Mouse (Mus musculus) CH12.LX (cell line): ENCODE measurements around the gene Bid.
A peak's percentile ranks its signal among the peaks of the same experiment; 100 is the strongest.

ENCODE experiments used
- CTCF ChIP-seq, 2 experiments: IDR thresholded peaks in 1 of 2; conservative IDR thresholded peaks in 1 of 2; 2 replicates each; pipeline ENCODE4 v1.5.1; 2011 to 2012; ENCODE audit warnings: low read depth in 2 of 2, low read length in 2 of 2, improper control_type of control experiment in 1 of 2, inconsistent platforms in 1 of 2, mild to moderate bottlenecking in 1 of 2, moderate library complexity in 1 of 2
- TBP ChIP-seq: conservative IDR thresholded peaks from 2 replicates; pipeline ENCODE4 v1.6.1; 2011; ENCODE audit warnings: low read depth, low read length, improper control_type of control experiment
- UBTF ChIP-seq: IDR thresholded peaks from 2 replicates; pipeline ENCODE4 v1.6.1; 2012; ENCODE audit warnings: low read depth, mild to moderate bottlenecking, inconsistent platforms, low read length, improper control_type of control experiment, moderate library complexity
- USF2 ChIP-seq: conservative IDR thresholded peaks from 2 replicates; pipeline ENCODE4 v1.6.1; 2011; ENCODE audit warnings: low read depth, low read length, improper control_type of control experiment

GRCm38 (mm10) chr6:120941084-120941481 lies 24.4 kb upstream of the Bid start:
- no peak for TF ChIP-seq CTCF (conservative IDR thresholded peaks at IDR 0.05 in 1 of 2, IDR thresholded peaks at IDR 0.05 in 1 of 2; ENCODE audit: low read depth in 2 of 2, low read length in 2 of 2)
- TF ChIP-seq USF2 = no peak
- 0 out of 2 replicates have a peak, but pooled peaks have one; percentile 35 for TF ChIP-seq UBTF
- no peak for TF ChIP-seq TBP
